Mouse (Mus musculus): ENCODE results near the gene Olfr623. TPM values are rescaled to one million over a fixed set of nuclear protein-coding genes. Genes with fewer than 3 reads are reported as not detected.

Gene Olfr623
- not detected for polyA plus RNA-seq (2014; fragmentation: Illumina TruSeq; extraction: RNeasy Lipid Tissue Mini Kit (QIAGEN cat#74804); ENCODE audit: low read depth, low replicate concordance)

DNA sequence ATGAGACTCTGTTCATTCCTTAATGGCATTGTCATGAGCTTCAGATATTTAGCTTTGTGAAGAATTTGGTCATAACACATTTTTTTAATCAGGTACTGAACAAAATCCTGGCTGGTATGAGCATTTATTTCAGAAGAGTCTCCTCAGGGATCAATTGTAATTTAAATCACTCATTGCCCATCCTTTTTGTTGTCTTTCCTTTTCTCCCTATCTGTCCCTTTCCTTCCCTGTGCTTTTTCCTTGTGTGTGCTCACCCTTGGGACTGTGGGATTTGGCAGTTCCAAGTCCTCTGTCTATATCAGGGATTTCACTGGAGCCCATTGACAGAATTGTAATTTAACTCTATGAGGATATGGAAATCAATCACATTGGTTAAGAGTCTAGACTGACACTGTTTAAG lies at the start of gene Olfr623:
Olfr623 (minus strand) TSS at position 101 of the 400 bp plus-strand sequence.

GRCm38 (mm10) chr7:103682420-103682819 lies 18.9 kb upstream of the Olfr623 start, which contains the start of gene Olfr625-ps1:
Gene Olfr625-ps1 (plus strand): TSS chr7:103682720.

DNA sequence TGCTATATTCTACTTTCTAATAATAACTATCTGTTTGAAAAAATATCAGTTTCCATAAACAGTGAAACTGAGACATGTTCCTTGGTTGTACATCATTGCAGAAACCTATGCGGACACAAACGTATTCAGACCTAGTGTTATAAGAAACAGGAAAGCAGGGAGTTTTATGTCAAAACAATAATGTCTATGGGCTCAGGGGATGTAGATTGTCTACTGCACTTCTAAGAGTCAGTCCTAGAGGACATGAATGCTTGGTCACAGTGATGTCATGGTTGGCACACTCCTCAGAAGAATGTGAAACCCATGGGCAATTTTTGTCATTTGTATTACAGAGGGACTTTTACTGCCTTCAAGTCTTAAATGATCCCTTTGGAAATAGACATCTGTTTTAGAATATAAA lies 7.6 kb upstream of the Olfr623 start, which contains the start of gene Olfr624:
Olfr624 (minus strand) TSS at position 101 of the 400 bp plus-strand sequence.

GRCm38 (mm10) chr7:103642602-103643001 lies 20.9 kb downstream of the Olfr623 start, which contains the start of gene Olfr622:
Gene Olfr622 (minus strand): TSS chr7:103642702.

DNA sequence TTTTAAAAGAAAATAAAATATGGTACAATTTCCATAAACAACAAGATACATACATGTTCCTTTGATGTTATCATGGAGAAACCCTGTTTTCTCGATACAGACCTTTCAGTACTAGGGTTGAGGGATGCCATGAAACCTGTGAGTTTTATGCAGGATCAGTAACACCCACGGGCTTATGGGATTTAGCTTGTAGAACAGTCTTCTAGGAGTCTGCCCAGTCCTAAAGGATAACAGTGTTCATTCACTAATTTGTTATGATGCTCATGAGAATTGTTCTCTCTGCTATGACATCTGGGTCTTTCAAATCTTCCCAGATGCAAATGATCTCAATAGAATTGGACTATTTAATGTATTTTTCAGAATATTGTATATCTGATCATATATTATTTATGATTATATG lies 51.1 kb downstream of the Olfr623 start, which contains the start of gene Olfr620:
Olfr620 (minus strand) TSS at position 101 of the 400 bp plus-strand sequence.

Other genes starting within 250 kb of the Olfr623 start
- not detected for gene Usp17lc, start 248.6 kb downstream of the Olfr623 start, polyA plus RNA-seq (2014; fragmentation: Illumina TruSeq; extraction: RNeasy Lipid Tissue Mini Kit (QIAGEN cat#74804); ENCODE audit: low read depth, low replicate concordance)
- not detected for gene Olfr605, start 218.3 kb downstream of the Olfr623 start, polyA plus RNA-seq (2014; fragmentation: Illumina TruSeq; extraction: RNeasy Lipid Tissue Mini Kit (QIAGEN cat#74804); ENCODE audit: low read depth, low replicate concordance)
- not detected for gene Olfr606, start 214.7 kb downstream of the Olfr623 start, polyA plus RNA-seq (2014; fragmentation: Illumina TruSeq; extraction: RNeasy Lipid Tissue Mini Kit (QIAGEN cat#74804); ENCODE audit: low read depth, low replicate concordance)
- gene Olfr607, start 199.5 kb downstream of the Olfr623 start, polyA plus RNA-seq (2014; fragmentation: Illumina TruSeq; extraction: RNeasy Lipid Tissue Mini Kit (QIAGEN cat#74804); ENCODE audit: low read depth, low replicate concordance), result not detected
- gene Olfr608, start 193.8 kb downstream of the Olfr623 start, polyA plus RNA-seq (2014; fragmentation: Illumina TruSeq; extraction: RNeasy Lipid Tissue Mini Kit (QIAGEN cat#74804); ENCODE audit: low read depth, low replicate concordance), result not detected
- gene Olfr609, start 165.6 kb downstream of the Olfr623 start, polyA plus RNA-seq (2014; fragmentation: Illumina TruSeq; extraction: RNeasy Lipid Tissue Mini Kit (QIAGEN cat#74804); ENCODE audit: low read depth, low replicate concordance), result not detected
- gene Olfr610, start 151.6 kb downstream of the Olfr623 start, polyA plus RNA-seq (2014; fragmentation: Illumina TruSeq; extraction: RNeasy Lipid Tissue Mini Kit (QIAGEN cat#74804); ENCODE audit: low read depth, low replicate concordance), result not detected
- gene Olfr611, start 142.9 kb downstream of the Olfr623 start, polyA plus RNA-seq (2014; fragmentation: Illumina TruSeq; extraction: RNeasy Lipid Tissue Mini Kit (QIAGEN cat#74804); ENCODE audit: low read depth, low replicate concordance), result not detected
- gene Olfr612, start 121.0 kb downstream of the Olfr623 start, polyA plus RNA-seq (2014; fragmentation: Illumina TruSeq; extraction: RNeasy Lipid Tissue Mini Kit (QIAGEN cat#74804); ENCODE audit: low read depth, low replicate concordance), result not detected
- gene Olfr613, start 115.6 kb downstream of the Olfr623 start, polyA plus RNA-seq (2014; fragmentation: Illumina TruSeq; extraction: RNeasy Lipid Tissue Mini Kit (QIAGEN cat#74804); ENCODE audit: low read depth, low replicate concordance), result not detected
- gene Olfr615, start 107.6 kb downstream of the Olfr623 start, polyA plus RNA-seq (2014; fragmentation: Illumina TruSeq; extraction: RNeasy Lipid Tissue Mini Kit (QIAGEN cat#74804); ENCODE audit: low read depth, low replicate concordance), result not detected
- gene Olfr616, start 94.6 kb downstream of the Olfr623 start, polyA plus RNA-seq (2014; fragmentation: Illumina TruSeq; extraction: RNeasy Lipid Tissue Mini Kit (QIAGEN cat#74804); ENCODE audit: low read depth, low replicate concordance), result not detected
- not detected for gene Olfr617, start 90.6 kb downstream of the Olfr623 start, polyA plus RNA-seq (2014; fragmentation: Illumina TruSeq; extraction: RNeasy Lipid Tissue Mini Kit (QIAGEN cat#74804); ENCODE audit: low read depth, low replicate concordance)
- not detected for gene Olfr618, start 73.6 kb downstream of the Olfr623 start, polyA plus RNA-seq (2014; fragmentation: Illumina TruSeq; extraction: RNeasy Lipid Tissue Mini Kit (QIAGEN cat#74804); ENCODE audit: low read depth, low replicate concordance)
- not detected for gene Olfr619, start 63.1 kb downstream of the Olfr623 start, polyA plus RNA-seq (2014; fragmentation: Illumina TruSeq; extraction: RNeasy Lipid Tissue Mini Kit (QIAGEN cat#74804); ENCODE audit: low read depth, low replicate concordance)
- gene Olfr620, start 51.2 kb downstream of the Olfr623 start, polyA plus RNA-seq (2014; fragmentation: Illumina TruSeq; extraction: RNeasy Lipid Tissue Mini Kit (QIAGEN cat#74804); ENCODE audit: low read depth, low replicate concordance), result not detected
- gene Olfr622, start 21.0 kb downstream of the Olfr623 start, polyA plus RNA-seq (2014; fragmentation: Illumina TruSeq; extraction: RNeasy Lipid Tissue Mini Kit (QIAGEN cat#74804); ENCODE audit: low read depth, low replicate concordance), result not detected
- 0.38 TPM for gene Olfr624, start 7.5 kb upstream of the Olfr623 start, polyA plus RNA-seq (2014; fragmentation: Illumina TruSeq; extraction: RNeasy Lipid Tissue Mini Kit (QIAGEN cat#74804); ENCODE audit: low read depth, low replicate concordance)
- not detected for gene Olfr625-ps1, start 19.0 kb upstream of the Olfr623 start, polyA plus RNA-seq (2014; fragmentation: Illumina TruSeq; extraction: RNeasy Lipid Tissue Mini Kit (QIAGEN cat#74804); ENCODE audit: low read depth, low replicate concordance)
- not detected for gene Olfr243, start 51.0 kb upstream of the Olfr623 start, polyA plus RNA-seq (2014; fragmentation: Illumina TruSeq; extraction: RNeasy Lipid Tissue Mini Kit (QIAGEN cat#74804); ENCODE audit: low read depth, low replicate concordance)
- not detected for gene Olfr628, start 66.7 kb upstream of the Olfr623 start, polyA plus RNA-seq (2014; fragmentation: Illumina TruSeq; extraction: RNeasy Lipid Tissue Mini Kit (QIAGEN cat#74804); ENCODE audit: low read depth, low replicate concordance)
- not detected for gene Olfr629, start 81.2 kb upstream of the Olfr623 start, polyA plus RNA-seq (2014; fragmentation: Illumina TruSeq; extraction: RNeasy Lipid Tissue Mini Kit (QIAGEN cat#74804); ENCODE audit: low read depth, low replicate concordance)
- gene Olfr630, start 93.6 kb upstream of the Olfr623 start, polyA plus RNA-seq (2014; fragmentation: Illumina TruSeq; extraction: RNeasy Lipid Tissue Mini Kit (QIAGEN cat#74804); ENCODE audit: low read depth, low replicate concordance), result not detected
- not detected for gene Olfr69, start 107.9 kb upstream of the Olfr623 start, polyA plus RNA-seq (2014; fragmentation: Illumina TruSeq; extraction: RNeasy Lipid Tissue Mini Kit (QIAGEN cat#74804); ENCODE audit: low read depth, low replicate concordance)
- not detected for gene Olfr68, start 116.0 kb upstream of the Olfr623 start, polyA plus RNA-seq (2014; fragmentation: Illumina TruSeq; extraction: RNeasy Lipid Tissue Mini Kit (QIAGEN cat#74804); ENCODE audit: low read depth, low replicate concordance)
- gene Olfr67, start 128.1 kb upstream of the Olfr623 start, polyA plus RNA-seq (2014; fragmentation: Illumina TruSeq; extraction: RNeasy Lipid Tissue Mini Kit (QIAGEN cat#74804); ENCODE audit: low read depth, low replicate concordance), result not detected
- 7.9 TPM for gene Hbb-bt, start 150.3 kb upstream of the Olfr623 start, polyA plus RNA-seq (2014; fragmentation: Illumina TruSeq; extraction: RNeasy Lipid Tissue Mini Kit (QIAGEN cat#74804); ENCODE audit: low read depth, low replicate concordance)
- 125 TPM for gene Hbb-bs, start 164.4 kb upstream of the Olfr623 start, polyA plus RNA-seq (2014; fragmentation: Illumina TruSeq; extraction: RNeasy Lipid Tissue Mini Kit (QIAGEN cat#74804); ENCODE audit: low read depth, low replicate concordance)
- gene Hbb-bh2, start 176.8 kb upstream of the Olfr623 start, polyA plus RNA-seq (2014; fragmentation: Illumina TruSeq; extraction: RNeasy Lipid Tissue Mini Kit (QIAGEN cat#74804); ENCODE audit: low read depth, low replicate concordance), result not detected
- gene Hbb-bh1, start 179.5 kb upstream of the Olfr623 start, polyA plus RNA-seq (2014; fragmentation: Illumina TruSeq; extraction: RNeasy Lipid Tissue Mini Kit (QIAGEN cat#74804); ENCODE audit: low read depth, low replicate concordance), result not detected
- not detected for gene Hbb-y, start 189.5 kb upstream of the Olfr623 start, polyA plus RNA-seq (2014; fragmentation: Illumina TruSeq; extraction: RNeasy Lipid Tissue Mini Kit (QIAGEN cat#74804); ENCODE audit: low read depth, low replicate concordance)
- not detected for gene Olfr66, start 222.6 kb upstream of the Olfr623 start, polyA plus RNA-seq (2014; fragmentation: Illumina TruSeq; extraction: RNeasy Lipid Tissue Mini Kit (QIAGEN cat#74804); ENCODE audit: low read depth, low replicate concordance)
- not detected for gene Olfr64, start 230.8 kb upstream of the Olfr623 start, polyA plus RNA-seq (2014; fragmentation: Illumina TruSeq; extraction: RNeasy Lipid Tissue Mini Kit (QIAGEN cat#74804); ENCODE audit: low read depth, low replicate concordance)
- gene Olfr65, start 239.8 kb upstream of the Olfr623 start, polyA plus RNA-seq (2014; fragmentation: Illumina TruSeq; extraction: RNeasy Lipid Tissue Mini Kit (QIAGEN cat#74804); ENCODE audit: low read depth, low replicate concordance), result not detected

Measured in sigmoid colon, adult 10 weeks (tissue).